Mouse (Mus musculus) urinary bladder, postnatal 0 days (tissue): ENCODE measurements around the gene Mei1. TPM values are rescaled to one million over a fixed set of nuclear protein-coding genes. Genes with fewer than 3 reads are reported as not detected.

ENCODE experiments used
- polyA plus RNA-seq: library from polyadenylated mRNA; unstranded; fragments of >200 nt; fragmentation: Nextera tagmentation; extraction: Ambion mirVana; gene quantifications from 2 replicates; pipeline ENCODE4 v1.2.1, GENCODE M21; 2015

Mei1 gene
- polyA plus RNA-seq = 0.31 and 0.35 TPM in 2 replicates

DNA sequence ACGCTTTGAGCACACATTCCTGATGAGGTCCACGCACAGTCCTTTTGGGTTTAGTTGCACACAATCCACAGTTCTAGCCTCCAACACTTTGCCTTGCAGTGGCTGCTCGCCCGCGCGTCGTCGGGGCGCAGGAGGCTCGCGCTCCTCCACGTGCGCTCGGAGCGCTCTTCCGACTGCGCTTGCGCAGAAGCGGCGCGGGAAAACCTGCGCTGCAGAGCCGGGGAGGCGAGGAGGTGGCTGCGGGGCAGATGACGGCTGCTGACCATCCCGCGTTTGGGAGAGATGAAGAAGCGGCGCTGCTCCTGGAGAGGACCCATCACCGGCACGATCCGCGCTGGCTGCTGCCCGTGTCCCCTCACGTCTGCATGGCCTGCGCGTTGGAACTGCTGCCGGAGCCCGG, at the start of gene Mei1:
TSS of gene Mei1 (plus strand) at position 99 of the 400 bp plus-strand sequence.

DNA sequence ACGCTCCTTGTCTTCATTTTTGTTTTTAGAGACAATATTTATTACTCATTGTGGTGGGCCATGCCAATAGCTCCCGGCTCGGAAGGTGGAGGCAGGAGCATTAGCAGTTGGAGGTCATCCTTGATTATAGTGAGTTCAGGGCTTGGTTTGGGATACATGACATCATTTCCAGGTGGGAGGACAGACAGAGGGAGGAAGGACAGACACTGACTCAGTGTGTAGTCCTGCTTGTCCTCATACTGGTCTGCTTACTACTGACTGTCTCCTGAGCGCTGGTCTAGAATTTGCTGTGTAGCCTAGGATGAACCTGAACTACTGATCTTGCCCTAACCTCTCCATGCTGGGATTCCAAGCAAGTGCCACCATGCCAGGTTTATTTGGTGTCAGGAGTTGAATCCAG, 36.0 kb upstream of the Mei1 start, which contains the start of gene Desi1:
TSS of gene Desi1 (minus strand) at position 101 of the 400 bp plus-strand sequence.

GRCm38 (mm10) chr15:82047080-82047883, 22.5 kb upstream of the Mei1 start, which contains the start of gene Snu13:
Gene Snu13, minus strand, starts transcription at chr15:82047598.

DNA sequence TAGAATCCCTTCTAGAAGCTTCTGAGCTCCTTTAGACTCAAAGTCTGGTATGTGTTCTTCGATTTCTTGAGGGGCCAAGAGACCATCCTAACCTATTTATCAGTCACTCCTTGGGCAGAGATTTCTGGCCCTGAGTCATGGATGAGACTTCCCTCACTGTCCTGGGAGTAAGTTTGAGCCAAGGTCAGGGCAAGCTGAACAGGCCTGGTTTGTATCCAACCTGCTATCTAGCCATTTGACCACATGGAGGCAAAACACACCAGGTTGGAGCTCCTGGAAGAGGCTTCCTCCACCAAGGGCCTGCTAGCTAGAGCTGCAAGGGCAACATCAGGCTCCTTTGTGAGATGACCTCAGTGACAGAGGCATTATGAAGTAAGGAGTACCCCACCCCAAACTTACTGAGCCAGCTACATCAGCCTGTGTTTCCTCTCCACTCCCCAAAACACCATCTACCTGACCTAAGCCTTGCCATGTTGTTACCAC, 11.0 kb upstream of the Mei1 start, which contains the start of gene 4930407I10Rik:
TSS of gene 4930407I10Rik (plus strand) at position 433 of the 483 bp plus-strand sequence.

DNA sequence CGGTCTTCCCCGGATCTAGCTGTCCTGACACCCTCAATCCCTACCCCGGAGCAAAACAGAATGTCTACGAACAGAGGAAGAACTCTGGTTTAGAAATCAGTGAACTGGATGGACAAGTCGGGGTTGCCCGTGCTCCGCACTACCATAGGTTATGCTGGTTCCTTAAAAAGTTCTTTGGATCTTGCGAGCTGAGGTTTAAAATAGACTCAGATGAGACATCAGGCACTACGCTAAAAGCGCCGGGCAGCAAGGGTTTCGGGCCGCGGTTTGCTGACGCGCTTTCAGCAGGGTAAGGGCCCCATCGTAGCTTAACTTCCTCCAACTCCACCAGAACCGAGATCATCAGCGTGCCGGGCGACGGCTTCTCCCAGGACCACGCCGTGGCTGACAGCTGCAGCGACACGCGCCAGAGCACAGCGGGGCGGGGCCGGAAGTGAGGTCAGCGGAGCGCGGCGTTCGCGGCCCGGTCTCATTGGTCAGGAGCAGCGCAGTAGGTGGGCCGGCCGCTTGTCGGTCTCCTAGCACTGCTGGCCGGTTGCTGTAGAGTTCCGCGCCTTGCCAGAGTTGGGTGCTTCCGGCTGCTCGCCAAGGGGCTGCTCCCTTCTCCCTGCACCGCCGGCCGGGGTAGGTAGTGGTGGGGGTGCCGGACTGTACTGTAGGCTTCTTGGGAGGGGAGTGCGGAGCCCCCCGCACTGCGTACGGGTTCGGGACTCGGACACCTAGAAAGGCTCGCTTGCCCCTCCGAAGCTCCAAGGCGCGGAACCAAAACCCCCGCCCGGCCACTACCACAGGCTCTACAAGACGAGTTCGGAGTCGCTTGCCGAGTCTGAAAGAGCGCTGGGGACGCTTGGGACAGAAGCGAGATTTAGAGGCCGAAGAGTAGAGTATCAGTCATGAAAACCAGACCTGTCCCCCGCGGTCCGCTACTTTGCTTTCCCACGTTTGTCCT, 57.9 kb downstream of the Mei1 start, which contains the start of gene Ccdc134:
TSS of gene Ccdc134 (plus strand) at position 497 of the 949 bp plus-strand sequence.

GRCm38 (mm10) chr15:82146770-82147610, 77.2 kb downstream of the Mei1 start, which contains the start of gene Srebf2:
Gene Srebf2, plus strand, starts transcription at chr15:82147181.

Other genes with a start within 250 kb of the Mei1 start
- 14.3 and 16.8 TPM in 2 replicates for gene Tob2, start 211.2 kb upstream of the Mei1 start, polyA plus RNA-seq
- gene Phf5a, start 198.1 kb upstream of the Mei1 start, polyA plus RNA-seq = 63.1 and 72.5 TPM in 2 replicates
- 122 and 139 TPM in 2 replicates for gene Aco2, start 197.7 kb upstream of the Mei1 start, polyA plus RNA-seq
- gene Polr3h, start 143.8 kb upstream of the Mei1 start, polyA plus RNA-seq = 50.2 and 53.4 TPM in 2 replicates
- 33.4 and 35.6 TPM in 2 replicates for gene Csdc2, start 133.2 kb upstream of the Mei1 start, polyA plus RNA-seq
- 33.4 and 34.9 TPM in 2 replicates for gene Pmm1, start 109.1 kb upstream of the Mei1 start, polyA plus RNA-seq
- not detected in 2 replicates for gene 1700029P11Rik, start 89.5 kb upstream of the Mei1 start, polyA plus RNA-seq
- gene Xrcc6, start 82.2 kb upstream of the Mei1 start, polyA plus RNA-seq = 31.5 and 34.8 TPM in 2 replicates
- 15.0 and 17.9 TPM in 2 replicates for gene Desi1, start 36.1 kb upstream of the Mei1 start, polyA plus RNA-seq
- 127 and 135 TPM in 2 replicates for gene Snu13, start 22.4 kb upstream of the Mei1 start, polyA plus RNA-seq
- gene 4930407I10Rik, start 10.8 kb upstream of the Mei1 start, polyA plus RNA-seq = not detected in 2 replicates
- 10.0 and 11.2 TPM in 2 replicates for gene Ccdc134, start 57.9 kb downstream of the Mei1 start, polyA plus RNA-seq
- 109 and 175 TPM in 2 replicates for gene Srebf2, start 77.2 kb downstream of the Mei1 start, polyA plus RNA-seq
- 0.10 TPM in 1 of 2 replicates, not detected in the other for gene Shisa8, start 142.8 kb downstream of the Mei1 start, polyA plus RNA-seq
- not detected in 2 replicates for gene Tnfrsf13c, start 154.4 kb downstream of the Mei1 start, polyA plus RNA-seq
- 17.1 and 26.2 TPM in 2 replicates for gene Cenpm, start 174.8 kb downstream of the Mei1 start, polyA plus RNA-seq
- not detected in 2 replicates for gene 1500009C09Rik, start 182.4 kb downstream of the Mei1 start, polyA plus RNA-seq
- gene Sept3, start 204.9 kb downstream of the Mei1 start, polyA plus RNA-seq = 0.48 and 0.78 TPM in 2 replicates
- 0.15 and 0.17 TPM in 2 replicates for gene Wbp2nl, start 229.0 kb downstream of the Mei1 start, polyA plus RNA-seq